Mouse (Mus musculus) lung, adult 2 months (tissue): ENCODE data around the gene Smim23.

Experiments used
- CTCF ChIP-seq: fragments of 200-500 bp; IDR thresholded peaks from 2 replicates; pipeline ENCODE4 v1.5.1; 2011; ENCODE audit warnings: mild to moderate bottlenecking, low read length, control low read depth; ENCODE audit not compliant: insufficient read depth
- POLR2A ChIP-seq: fragments of 200-500 bp; IDR thresholded peaks from 2 replicates; pipeline ENCODE4 v1.6.1; 2011; ENCODE audit warnings: low read depth, mild to moderate bottlenecking, control low read depth, low read length, borderline replicate concordance; ENCODE audit errors: extremely low read depth

DNA sequence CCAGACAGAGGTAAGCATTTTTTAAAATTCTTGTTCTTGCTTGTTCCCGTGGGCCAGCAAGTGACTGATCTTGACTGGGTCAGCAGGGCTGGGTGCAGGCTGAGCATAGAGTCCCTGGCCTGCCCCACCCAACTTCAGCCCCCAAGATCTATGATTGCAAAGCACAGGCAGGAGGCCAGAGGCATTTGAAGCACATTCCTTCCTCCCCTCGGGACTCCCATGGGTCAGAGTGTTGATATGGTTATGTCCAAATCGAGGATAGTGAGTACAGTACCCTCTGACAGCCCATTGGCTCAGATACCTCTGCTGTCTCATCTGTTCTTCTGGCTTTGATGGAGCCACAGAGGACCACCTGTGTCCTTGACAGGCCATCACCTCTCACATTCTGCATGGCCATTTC, 41.7 kb downstream of the Smim23 start:
- TF ChIP-seq POLR2A, result no peak
- TF ChIP-seq CTCF, result no peak
